Mouse (Mus musculus) liver, postnatal 0 days (tissue): ENCODE data around the gene Fosb. TPM values are rescaled to one million over a fixed set of nuclear protein-coding genes. Genes with fewer than 3 reads are reported as not detected.

Experiments
- ATAC-seq: fragments of 200-750 bp; cut with Nextera tagmentation; 2 replicates; pipeline ENCODE4 v1.8.0; 2017; ENCODE audit warnings: mild to moderate bottlenecking, moderate library complexity
- DNase-seq: peaks from one replicate; pipeline ENCODE4 v3.0.0-alpha.2; 2016
- H3K27ac ChIP-seq: fragments of 300-500 bp; sonication (generic); 2 replicates; pipeline ENCODE4 v1.5.1; 2014; ENCODE audit warnings: antibody characterized with exemption, moderate library complexity, mild to moderate bottlenecking, low read depth
- H3K27me3 ChIP-seq: fragments of 300-500 bp; sonication (generic); 2 replicates; pipeline ENCODE4 v1.6.1; 2014; ENCODE audit warnings: low read length, control low read depth, mixed read lengths; ENCODE audit not compliant: insufficient read depth
- H3K36me3 ChIP-seq: fragments of 300-500 bp; sonication (generic); replicated peaks from 2 replicates; pipeline ENCODE4 v1.6.1; 2014; ENCODE audit warnings: mild to moderate bottlenecking, control low read depth, low read length, moderate library complexity, mixed read lengths; ENCODE audit not compliant: insufficient read depth
- H3K4me1 ChIP-seq: fragments of 300-500 bp; sonication (generic); 2 replicates; pipeline ENCODE4 v1.6.1; 2014; ENCODE audit warnings: antibody characterized with exemption, mild to moderate bottlenecking, control low read depth; ENCODE audit not compliant: insufficient read depth
- H3K4me2 ChIP-seq: fragments of 300-500 bp; sonication (generic); 2 replicates; pipeline ENCODE4 v1.6.1; 2014; ENCODE audit warnings: low read depth, mild to moderate bottlenecking, low read length, moderate library complexity, mixed read lengths
- H3K4me3 ChIP-seq: fragments of 300-500 bp; sonication (generic); 2 replicates; pipeline ENCODE4 v1.5.1; 2014; ENCODE audit warnings: low read depth, low read length
- H3K9ac ChIP-seq: fragments of 300-500 bp; sonication (generic); replicated peaks from 2 replicates; pipeline ENCODE4 v1.6.1; 2014; ENCODE audit warnings: mild to moderate bottlenecking, moderate library complexity
- H3K9me3 ChIP-seq: fragments of 300-500 bp; sonication (generic); 2 replicates; pipeline ENCODE4 v1.6.1; 2016; ENCODE audit warnings: mild to moderate bottlenecking, control low read depth, low read length, mixed read lengths
- CTCF ChIP-seq: sonication (generic); IDR thresholded peaks from 2 replicates; pipeline ENCODE4 v1.5.1; 2016; ENCODE audit warnings: antibody characterized with exemption, low read depth
- EP300 ChIP-seq: IDR thresholded peaks from 2 replicates; pipeline ENCODE4 v1.6.1; 2016; ENCODE audit warnings: antibody characterized with exemption, low read depth, mild to moderate bottlenecking
- WGBS: fragments of 180-500 bp; shearing (Covaris S2); extraction: QIAGEN DNeasy Blood & Tissue Kit; methylation state at CpG from one replicate; pipeline ENCODE4 v1.1.7; 2014; ENCODE audit not compliant: insufficient replicate concordance; 5-methylcytosine and 5-hydroxymethylcytosine counted together
- polyA plus RNA-seq: library from polyadenylated mRNA; unstranded; fragments of >200 nt; fragmentation: Nextera tagmentation; extraction: Ambion mirVana; gene quantifications from 2 replicates; pipeline ENCODE4 v1.2.1, GENCODE M21; 2015

The Fosb gene
- polyA plus RNA-seq, 1 experiment from 2014 or later = 0.06 TPM

DNA sequence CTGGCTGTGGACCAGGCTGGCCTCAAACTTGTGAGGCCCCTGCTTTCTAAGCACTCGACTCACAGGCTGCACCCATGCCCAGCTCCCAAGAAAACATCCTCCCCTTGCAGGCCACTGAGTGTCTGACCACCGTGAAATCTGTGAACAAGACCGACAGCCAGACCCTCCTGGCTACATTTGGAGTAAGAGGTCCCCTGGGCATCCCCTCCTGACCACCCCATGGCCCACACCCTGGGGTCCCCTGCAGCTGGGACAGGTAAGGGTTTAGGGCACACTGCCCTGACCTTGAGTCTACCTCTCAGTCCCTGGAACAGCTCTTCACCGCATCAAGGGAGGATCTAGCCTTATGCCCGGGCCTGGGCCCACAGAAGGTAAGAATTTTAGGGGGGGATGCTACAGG lies 45.1 kb upstream of the Fosb start:
- Histone ChIP-seq H3K9ac (no peak overlapping the region), H3K27ac (no peak overlapping the region), H3K4me2 (no peak overlapping the region), H3K27me3 (no peaks in the 10 kb centered on the region), H3K9me3 (no peaks in the 10 kb centered on the region), H3K36me3 (peaks cover 19% of the 10 kb centered on the region), H3K4me3 (no peak overlapping the region), H3K4me1 (peaks cover 18% of the 10 kb centered on the region)
- no peak for ATAC-seq
- DNase-seq = no peak
- WGBS = 88% methylated on average over 5 of the region's 5 CpGs
- TF ChIP-seq CTCF = no peak
- TF ChIP-seq EP300 = no peak

GRCm38 (mm10) chr7:19350221-19350620 lies 40.4 kb upstream of the Fosb start:
- TF ChIP-seq EP300 = no peak
- TF ChIP-seq CTCF = no peak
- DNase-seq = no peak
- H3K4me1 ChIP-seq = peaks cover 7% of the 10 kb centered on the region
- ATAC-seq = no peak
- WGBS = 88% methylated on average over 8 of the region's 8 CpGs
- H3K4me3 ChIP-seq = no peak overlapping the region
- peaks cover 13% of the 10 kb centered on the region for H3K36me3 ChIP-seq
- no peaks in the 10 kb centered on the region for H3K27me3 ChIP-seq
- no peak overlapping the region for H3K9ac ChIP-seq
- H3K9me3 ChIP-seq = no peaks in the 10 kb centered on the region
- H3K4me2 ChIP-seq = no peak overlapping the region
- H3K27ac ChIP-seq = no peak overlapping the region

- Histone ChIP-seq H3K36me3 (peaks cover 7% of the 10 kb centered on the region), H3K9me3 (no peaks in the 10 kb centered on the region), H3K27ac (no peak overlapping the region), H3K27me3 (no peaks in the 10 kb centered on the region), H3K4me1 (peaks cover 11% of the 10 kb centered on the region), H3K4me3 (no peak overlapping the region), H3K4me2 (no peak overlapping the region), H3K9ac (no peak overlapping the region)
- DNase-seq = no peak
- TF ChIP-seq CTCF = no peak
- no peak for TF ChIP-seq EP300
- 71% methylated on average over 13 of the region's 13 CpGs for WGBS
- ATAC-seq = no peak
Measured at GRCm38 (mm10) chr7:19349188-19349915, 39.5 kb upstream of the Fosb start.

- H3K4me1 ChIP-seq = peaks cover 30% of the 10 kb centered on the region
- H3K36me3 ChIP-seq = 0 out of 2 replicates have a peak, but pooled peaks cover 4% of the 10 kb centered on the region
- H3K4me3 ChIP-seq = peak overlapping the region; percentile 63
- peak overlapping the region; percentile 58 for H3K9ac ChIP-seq
- peak overlapping the region; percentile 75 for H3K4me2 ChIP-seq
- H3K27me3 ChIP-seq = peaks cover 23% of the 10 kb centered on the region
- no peak for TF ChIP-seq CTCF
- TF ChIP-seq EP300 = no peak; the same call in 1 of the 2 replicates
- WGBS = under 1% methylated on average over 31 of the region's 31 CpGs
- peak overlapping the region; percentile 56; the same call in 1 of the 2 replicates for H3K27ac ChIP-seq
- no peaks in the 10 kb centered on the region for H3K9me3 ChIP-seq
- DNase-seq (peak; percentile 97), ATAC-seq (peak; percentile 98)
Measured at GRCm38 (mm10) chr7:19344938-19345471, 35.2 kb upstream of the Fosb start.

- Histone ChIP-seq H3K27ac (peak within 1 kb of the TSS; percentile 56; the same call in 1 of the 2 replicates), H3K4me1 (peaks cover 30% of the 10 kb centered on the region), H3K4me2 (peak within 1 kb of the TSS; percentile 75), H3K9ac (peak within 1 kb of the TSS; percentile 58), H3K4me3 (peak within 1 kb of the TSS; percentile 63), H3K9me3 (no peaks in the 10 kb centered on the region), H3K36me3 (0 out of 2 replicates have a peak, but pooled peaks cover 1% of the 10 kb centered on the region), H3K27me3 (peaks cover 23% of the 10 kb centered on the region)
- WGBS = 17% methylated on average over 12 of the region's 12 CpGs
- ATAC-seq (no peak), DNase-seq (no peak)
- no peak for TF ChIP-seq CTCF
- TF ChIP-seq EP300 = no peak
Measured at GRCm38 (mm10) chr7:19344237-19344847, 34.5 kb upstream of the Fosb start, which contains the start of gene Ercc1. TSS of gene Ercc1 (plus strand) at chr7:19344778.

GRCm38 (mm10) chr7:19343210-19343808 lies 33.5 kb upstream of the Fosb start:
- Histone ChIP-seq H3K4me1 (peaks cover 30% of the 10 kb centered on the region), H3K9ac (no peak overlapping the region), H3K4me3 (no peak overlapping the region), H3K36me3 (no peaks in the 10 kb centered on the region), H3K4me2 (peak overlapping the region; percentile 40), H3K27me3 (peaks cover 23% of the 10 kb centered on the region), H3K27ac (no peak overlapping the region), H3K9me3 (no peaks in the 10 kb centered on the region)
- WGBS = under 1% methylated on average over 11 of the region's 11 CpGs
- ATAC-seq = no peak
- TF ChIP-seq CTCF = peak; percentile 96
- no peak for TF ChIP-seq EP300
- DNase-seq = peak; percentile 85
